ENCODE assay signal across 11 mouse cellular contexts in genomic region chr4:140500766-140501165, GRCm38 (mm10).
"Had no signal": no experiment of that assay in that cellular context is flagged by ENCODE, and none has a peak within 500 bp of the region (broad histone marks: within the 10 kb centered on the region; RNA-seq: fewer than 3 reads in every experiment).

No protein-coding gene starts in this region.

- H3K27ac ChIP-seq: limb, embryonic 13.5 days; liver, embryonic 14.5 days; neural tube, embryonic 13.5 days; stomach, embryonic 15.5 days had no signal

- DNase-seq: kidney, postnatal 25 days; layer of hippocampus, postnatal 36 days; lung, adult 18-20 months; midbrain, embryonic 14.5 days; retina, postnatal 1 day; thymus, adult 2 months; thymus, postnatal 25 days had no signal

- H3K4me3 ChIP-seq: limb, embryonic 13.5 days; neural tube, embryonic 13.5 days; stomach, embryonic 15.5 days had no signal
